Mouse (Mus musculus) urinary bladder, postnatal 36 days (tissue): ENCODE measurements around the gene Gm7876.
"Not testable (repeated sequence)": the region's sequence is repeated elsewhere in the genome, so short reads cannot be mapped to it uniquely, and the experiment has no call there.

Source experiments
- DNase-seq, 2 experiments: peaks; one replicate each; pipeline ENCODE4 v3.0.0; 2022; ENCODE audit warnings: low spot score in 2 of 2, mixed read lengths in 1 of 2

Gene Gm7876

DNA sequence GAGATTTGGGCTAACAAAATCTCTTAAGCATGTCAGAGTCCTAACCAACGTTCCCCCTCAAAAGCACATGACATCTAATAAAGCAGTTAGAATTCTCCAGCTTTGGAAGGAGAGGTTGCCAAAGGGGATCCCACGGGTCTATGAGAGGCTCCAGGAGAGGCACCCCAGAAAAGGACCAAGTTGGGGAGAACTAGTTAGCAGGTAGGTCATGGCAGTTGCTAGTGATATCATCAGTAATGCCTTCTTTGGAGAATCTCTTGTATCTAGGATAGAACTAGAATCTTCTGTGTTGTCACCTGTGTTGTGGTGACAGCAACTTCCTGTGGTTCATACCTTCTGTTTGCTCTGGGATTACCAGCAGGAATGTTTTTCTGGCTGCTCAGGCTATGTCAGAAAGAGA lies at the start of gene Gm7876:
TSS of gene Gm7876 (plus strand) at position 301 of the 400 bp plus-strand sequence.
- DNase-seq: not testable (repeated sequence)

DNA sequence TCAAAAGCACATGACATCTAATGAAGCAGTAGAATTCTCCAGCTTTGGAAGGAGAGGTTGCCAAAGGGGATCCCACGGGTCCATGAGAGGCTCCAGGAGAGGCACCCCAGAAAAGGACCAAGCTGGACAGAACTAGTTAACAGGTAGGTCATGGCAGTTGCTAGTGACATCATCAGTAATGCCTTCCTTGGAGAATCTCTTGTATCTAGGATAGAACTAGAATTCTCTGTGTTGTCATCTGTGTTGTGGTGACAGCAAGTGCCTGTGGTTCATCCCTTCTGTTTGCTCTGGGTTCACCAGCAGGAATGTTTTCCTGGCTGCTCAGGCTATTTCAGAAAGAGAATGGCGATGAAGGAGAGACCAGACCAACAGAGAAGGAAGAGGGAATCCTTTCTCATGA lies 45.1 kb upstream of the Gm7876 start, which contains the start of gene Gm3239:
TSS of gene Gm3239 (plus strand) at position 301 of the 400 bp plus-strand sequence.
- not testable (repeated sequence) for DNase-seq

DNA sequence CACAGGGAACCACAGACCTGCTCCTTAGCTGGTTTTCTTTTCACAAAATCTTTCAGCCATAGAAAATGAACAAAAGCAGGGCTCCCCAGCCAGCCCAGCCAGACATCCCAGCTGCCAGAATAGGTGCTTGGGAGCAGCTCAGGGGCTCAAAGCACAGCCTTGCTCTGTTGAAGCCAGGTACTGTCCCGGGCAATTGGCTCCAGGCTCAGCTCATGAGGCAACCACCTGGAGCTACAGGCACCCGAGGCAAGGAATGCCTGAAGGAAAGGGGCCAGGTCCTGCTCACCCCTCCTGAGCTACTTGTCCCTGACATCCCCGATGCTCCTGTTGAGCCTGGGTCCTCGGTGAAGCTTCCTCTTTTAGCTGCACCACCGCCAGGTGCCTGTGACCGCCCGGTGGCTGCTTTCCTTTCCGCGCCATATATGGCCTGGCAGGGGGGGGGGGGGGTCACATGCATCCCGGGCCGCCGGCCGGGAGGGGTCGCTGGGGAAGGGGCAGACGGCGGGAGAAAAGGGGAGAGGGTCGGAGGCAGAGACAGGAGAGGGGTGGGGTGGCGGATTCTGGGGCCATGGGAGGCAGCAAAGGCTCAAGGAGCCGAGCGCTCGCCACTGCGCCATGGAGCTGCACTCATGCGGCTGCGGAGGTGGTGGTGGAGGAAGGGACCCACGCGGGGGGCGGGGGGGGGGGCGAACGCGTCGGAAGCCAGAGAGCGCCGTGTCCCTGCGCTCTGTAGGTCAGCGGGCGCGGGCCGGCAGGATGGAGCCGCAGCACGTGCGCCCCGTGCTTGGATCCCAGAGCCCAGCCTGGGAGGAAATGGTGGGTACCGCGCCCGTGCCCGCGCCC lies 17.2 kb downstream of the Gm7876 start, which contains the start of gene Gm3252:
TSS of gene Gm3252 (plus strand) at position 738 of the 843 bp plus-strand sequence.
- not testable (repeated sequence) for DNase-seq
